Mouse (Mus musculus) mouse embryonic stem cell (cell line): Measurements from ENCODE around the gene Lipk.

ENCODE experiments used
- in situ Hi-C, 2 experiments: fragments of 300-500 bp; cut with MboI; formaldehyde crosslinking; loops; 1 replicate in 1 of 2; 3 replicates in 1 of 2; pipeline ENCODE4 v1.14.3; 2019 to 2020; ENCODE audit warnings: low sequenced_read_pairs in 2 of 2, low pct_unique_long_range_greater_than_20kb in 1 of 2, mixed read lengths in 1 of 2; ENCODE audit not compliant: unreplicated experiment in 1 of 2

Gene Lipk

GRCm38 (mm10) chr19:34008002-34008401 is at the start of gene Lipk:
TSS of gene Lipk (plus strand) at chr19:34008290.
- in situ Hi-C loops = no loop called here

DNA sequence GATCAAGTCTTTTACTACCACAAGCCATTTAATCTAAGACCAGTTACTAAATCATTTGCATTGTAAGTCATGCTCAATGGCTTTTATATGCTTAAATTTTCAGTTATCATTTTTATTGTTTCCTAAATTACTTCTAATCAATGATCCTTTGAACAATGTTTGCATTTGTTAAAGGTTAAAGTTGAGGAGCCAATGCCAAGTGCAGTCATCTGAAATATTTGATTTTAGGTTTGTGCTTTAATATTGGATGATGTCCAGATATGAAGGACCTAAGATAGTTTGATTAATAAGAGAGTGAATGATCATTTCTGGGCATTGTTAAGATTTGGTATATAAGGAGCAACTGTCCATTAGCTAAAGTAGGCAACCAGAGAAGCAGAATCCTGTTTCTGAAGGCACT is 47.2 kb upstream of the Lipk start, which contains the start of gene Lipf:
Gene Lipf (plus strand): TSS at position 301 of the 400 bp plus-strand sequence.
- in situ Hi-C loops = no loop called here

DNA sequence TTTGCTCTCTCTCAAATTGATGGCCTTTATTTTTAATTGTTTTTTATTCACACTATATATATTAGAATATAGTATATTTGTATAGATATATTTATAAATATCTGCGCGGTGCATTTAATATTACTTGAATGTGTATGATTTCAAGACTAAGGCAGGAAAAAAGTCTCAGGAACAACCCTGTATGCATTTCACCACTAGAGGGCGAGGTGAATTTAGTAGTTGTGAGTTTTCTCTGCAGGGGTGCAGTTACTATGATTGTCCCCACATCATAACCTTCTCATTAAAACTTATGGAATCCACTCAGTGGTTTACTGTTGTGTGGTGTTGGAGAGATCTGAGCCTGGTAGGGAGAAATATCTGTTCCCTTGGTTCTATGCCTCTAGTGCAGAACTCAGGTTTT is 29.1 kb upstream of the Lipk start:
- in situ Hi-C loops = no loop called here

DNA sequence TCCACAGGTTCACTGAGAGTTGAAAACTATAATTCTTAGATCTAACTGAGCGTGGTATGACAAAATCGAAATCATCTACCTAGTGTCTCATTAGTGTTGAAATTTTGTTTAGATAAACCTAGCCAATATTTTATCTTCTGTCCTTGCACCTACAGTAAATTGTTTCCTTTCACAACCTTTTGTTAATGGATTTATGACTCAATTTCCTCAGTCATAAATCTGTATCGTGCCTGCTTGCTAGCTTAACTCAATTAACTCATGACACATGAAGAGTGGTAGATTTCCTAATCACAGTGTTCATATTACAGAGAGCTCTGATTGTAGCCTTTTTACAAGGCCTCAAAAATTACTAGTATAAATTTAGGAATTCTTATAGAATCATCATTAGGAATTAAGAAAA is 25.0 kb upstream of the Lipk start:
- in situ Hi-C loops = no loop called here

DNA sequence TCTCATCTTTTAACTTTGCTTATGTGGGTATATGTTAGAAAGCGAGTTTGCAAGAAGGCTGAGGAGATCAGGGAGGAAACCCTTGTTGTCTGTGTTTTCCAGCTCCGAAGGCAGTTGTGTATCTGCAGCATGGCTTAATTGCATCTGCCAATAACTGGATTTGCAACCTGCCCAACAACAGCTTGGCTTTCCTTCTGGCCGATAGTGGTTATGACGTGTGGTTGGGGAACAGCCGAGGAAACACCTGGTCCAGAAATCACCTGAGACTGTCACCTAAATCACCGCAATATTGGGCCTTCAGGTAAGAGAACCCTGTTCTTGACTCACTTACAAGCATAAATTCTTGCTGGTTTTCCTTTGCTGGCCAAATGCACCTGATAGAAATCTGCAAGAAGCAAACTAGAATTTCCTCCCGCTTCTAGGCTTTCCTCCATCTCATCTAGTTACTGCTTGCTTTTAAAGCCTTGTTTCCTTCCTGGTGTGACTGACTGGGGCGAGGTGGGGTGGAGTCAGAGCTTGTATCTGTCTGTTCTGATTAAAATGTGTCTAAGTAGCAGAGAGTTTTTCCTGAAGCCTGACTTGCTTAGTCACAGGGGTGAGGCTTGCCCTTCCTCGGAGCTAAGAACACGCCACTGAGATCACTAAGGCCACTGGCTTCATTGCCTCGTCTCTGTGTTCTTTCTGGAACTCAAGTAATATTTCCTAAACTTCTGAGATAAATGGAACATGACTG is 13.5 kb downstream of the Lipk start:
- in situ Hi-C loops = no loop called here

DNA sequence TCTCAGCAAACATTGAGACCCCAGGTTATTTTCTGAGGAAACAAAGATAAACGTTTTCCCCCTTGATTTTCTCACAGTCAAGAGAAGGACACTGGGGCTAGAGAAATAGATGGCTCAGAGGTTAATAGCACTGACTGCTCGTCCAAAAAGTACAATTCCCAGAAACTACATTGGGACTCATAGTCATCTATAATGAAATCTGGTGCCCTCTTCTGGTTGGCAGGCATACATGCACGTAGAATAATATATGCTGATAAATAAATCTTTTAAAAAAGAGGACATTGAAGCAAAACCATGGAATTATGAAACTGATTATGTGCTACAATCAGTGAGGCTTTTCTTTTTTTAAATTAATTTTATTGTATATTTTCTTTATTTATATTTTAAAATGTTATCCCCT is 14.7 kb downstream of the Lipk start:
- in situ Hi-C loops = no loop called here

- in situ Hi-C loops = no loop called here
Observed at GRCm38 (mm10) chr19:34039731-34040130, 31.6 kb downstream of the Lipk start.

DNA sequence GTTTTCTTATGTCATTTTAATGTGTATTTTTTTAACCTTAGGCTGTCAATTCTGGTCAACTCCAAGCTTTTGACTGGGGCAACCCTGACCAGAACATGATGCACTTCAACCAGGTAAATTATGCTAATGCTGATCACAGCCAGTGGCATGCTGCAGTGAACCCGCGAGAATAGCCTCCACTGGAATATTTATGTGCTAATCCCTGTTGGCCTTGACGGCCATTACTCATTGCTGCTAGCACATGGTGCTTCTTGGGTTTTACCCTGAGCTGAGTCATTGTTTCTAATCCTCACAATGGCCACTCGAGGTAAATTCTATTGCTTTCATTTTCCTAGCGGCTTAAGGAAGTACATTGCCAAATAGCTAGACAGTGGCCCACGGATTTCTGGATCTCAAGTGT is 34.9 kb downstream of the Lipk start:
- in situ Hi-C loops = no loop called here

GRCm38 (mm10) chr19:34049371-34050039 is 41.4 kb downstream of the Lipk start:
- in situ Hi-C loops = no loop called here

- in situ Hi-C loops = no loop called here
Observed at GRCm38 (mm10) chr19:34051502-34051901, 43.4 kb downstream of the Lipk start.

- in situ Hi-C loops = no loop called here
Observed at GRCm38 (mm10) chr19:34063547-34063946, 55.5 kb downstream of the Lipk start.

DNA sequence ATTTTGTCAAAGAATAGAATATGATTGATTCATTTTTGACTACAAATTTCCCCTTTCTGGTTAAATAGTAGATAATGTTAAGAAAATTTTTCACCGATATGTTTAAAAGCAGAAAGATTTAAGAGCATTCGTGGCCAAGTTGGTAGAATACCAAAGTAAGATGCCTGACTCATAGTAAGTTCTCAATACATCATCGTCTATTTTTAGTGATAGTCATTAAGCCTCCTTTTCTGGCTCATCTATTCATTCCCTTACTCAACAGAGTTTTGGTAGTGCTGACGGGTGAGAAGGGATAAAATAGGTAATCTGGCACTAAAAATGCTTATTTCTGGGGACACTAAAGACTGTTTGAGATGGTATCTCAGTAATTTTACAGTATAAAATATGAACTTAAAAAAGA is 56.0 kb downstream of the Lipk start:
- in situ Hi-C loops = no loop called here

DNA sequence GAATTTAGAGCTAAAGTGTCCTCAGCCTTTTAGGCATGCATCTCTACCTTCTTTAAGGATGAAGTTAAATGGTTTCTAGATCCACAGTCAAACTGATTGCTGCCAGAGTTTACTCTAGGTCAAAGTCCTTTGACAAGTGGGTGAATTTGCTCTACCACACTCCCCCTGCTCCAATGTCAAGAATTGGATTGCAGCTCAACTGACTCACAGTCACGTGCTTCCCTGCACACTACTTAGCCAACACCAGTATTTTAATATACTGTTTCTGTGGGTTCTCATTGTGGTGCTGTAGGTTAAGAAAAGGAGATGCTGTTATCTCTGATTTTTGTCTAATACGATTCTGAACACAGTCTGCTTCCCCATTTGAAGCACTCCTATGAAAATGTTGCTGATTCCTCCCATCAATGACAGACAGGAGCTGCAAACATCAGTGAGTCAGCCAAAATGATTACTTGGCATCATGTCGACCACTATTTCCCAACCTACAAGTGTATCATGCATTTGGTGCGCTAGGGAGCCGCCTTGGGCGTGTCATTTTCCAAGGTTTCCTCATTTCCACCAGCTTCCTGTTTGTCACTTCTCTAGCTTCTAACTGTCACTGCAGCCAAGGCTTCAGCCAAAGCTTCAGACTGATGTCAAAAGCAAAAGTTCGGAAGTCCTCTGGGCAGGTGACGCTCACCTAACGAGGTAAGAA is 58.8 kb downstream of the Lipk start, which contains the start of gene Lipn:
Gene Lipn (plus strand): TSS at position 580 of the 694 bp plus-strand sequence.
- in situ Hi-C loops = no loop called here

- in situ Hi-C loops = no loop called here
Observed at GRCm38 (mm10) chr19:34074239-34074638, 66.1 kb downstream of the Lipk start.

DNA sequence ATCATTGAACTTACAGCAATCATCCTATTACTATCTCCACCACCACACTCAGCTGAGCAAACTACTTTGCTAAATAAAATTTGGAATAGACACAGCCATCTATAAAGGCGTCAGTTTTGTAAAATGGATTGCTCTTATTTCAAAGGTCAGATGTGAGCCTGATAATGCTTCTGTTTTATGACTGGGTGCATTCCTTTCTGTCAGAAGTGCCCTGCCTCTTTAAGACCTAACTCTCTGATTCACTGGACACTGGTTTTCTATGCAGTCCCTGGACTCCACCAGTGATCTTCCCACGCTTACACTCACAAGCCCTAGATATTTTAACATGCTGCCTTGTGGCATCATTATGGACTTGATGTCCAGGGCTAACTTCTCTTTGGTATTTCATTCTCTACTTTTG is 70.0 kb downstream of the Lipk start:
- in situ Hi-C loops = no loop called here

GRCm38 (mm10) chr19:34089011-34089680 is 81.1 kb downstream of the Lipk start:
- in situ Hi-C loops = no loop called here

DNA sequence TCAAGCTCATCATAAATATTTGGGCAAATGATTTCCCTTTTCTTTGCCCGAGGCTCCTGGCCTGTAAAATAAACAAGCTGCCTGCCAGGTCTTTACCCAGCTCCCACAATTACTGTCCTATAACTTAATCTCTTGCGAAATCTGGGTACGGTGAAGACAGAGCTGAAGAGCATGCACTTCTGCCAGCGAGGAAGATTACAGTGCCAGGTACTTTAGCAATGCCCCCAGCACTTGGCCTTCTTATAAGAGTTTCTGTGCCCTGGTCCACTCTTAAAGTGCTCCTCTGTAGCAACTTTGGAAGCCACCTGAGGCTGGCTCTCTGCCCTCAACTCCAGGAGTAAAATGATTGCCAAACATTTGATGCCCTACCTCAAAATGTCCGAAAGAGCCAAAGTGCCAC is 87.3 kb downstream of the Lipk start:
- in situ Hi-C loops = no loop called here

- in situ Hi-C loops = no loop called here
Observed at GRCm38 (mm10) chr19:34096228-34096627, 88.1 kb downstream of the Lipk start.
